22 mouse cellular contexts compared by ENCODE assay signal in genomic region chr3:140744501-140744900, GRCm38 (mm10).
A peak's percentile ranks its signal among the peaks of the same experiment; 100 is the strongest.
DNase-seq lines count a peak whose midpoint lies in the region; ATAC-seq and TF ChIP-seq lines count a peak whose summit lies in the region.
"Had no signal": no experiment of that assay in that cellular context is flagged by ENCODE, and none has a peak within 500 bp of the region (broad histone marks: within the 10 kb centered on the region; RNA-seq: fewer than 3 reads in every experiment).

No protein-coding gene starts in this region.

- H3K27me3 ChIP-seq in midbrain, postnatal 0 days (ENCODE audit: insufficient read depth, low read length) = no peaks in the 10 kb centered on the region
- no peaks in the 10 kb centered on the region for H3K27me3 ChIP-seq in midbrain, embryonic 16.5 days (ENCODE audit: control insufficient read depth, insufficient read depth, low read depth, low read length)
- no peaks in the 10 kb centered on the region for H3K27me3 ChIP-seq in kidney, embryonic 15.5 days
- H3K27me3 ChIP-seq: embryonic facial prominence, embryonic 13.5 days; forebrain, embryonic 15.5 days; heart, embryonic 15.5 days; hindbrain, embryonic 13.5 days; liver, embryonic 12.5 days; neural tube, embryonic 13.5 days had no signal

- no peak overlapping the region for H3K4me3 ChIP-seq in midbrain, postnatal 0 days (ENCODE audit: low read depth, low read length)
- H3K4me3 ChIP-seq in midbrain, embryonic 16.5 days (ENCODE audit: low read depth, low read length) = no peak overlapping the region
- no peak overlapping the region for H3K4me3 ChIP-seq in kidney, embryonic 15.5 days (replicated peaks)
- H3K4me3 ChIP-seq: embryonic facial prominence, embryonic 13.5 days; forebrain, embryonic 10.5 days; forebrain, embryonic 15.5 days; heart, embryonic 15.5 days; hindbrain, embryonic 13.5 days; layer of hippocampus, adult 2 months; liver, embryonic 12.5 days; neural tube, embryonic 13.5 days had no signal

- no peak for ATAC-seq in midbrain, postnatal 0 days (ENCODE audit: low FRiP score)
- no peak for ATAC-seq in midbrain, embryonic 16.5 days
- no peak for ATAC-seq in kidney, embryonic 15.5 days (replicated peaks; ENCODE audit: low FRiP score)
- ATAC-seq: forebrain, embryonic 15.5 days; intestine, postnatal 0 days; liver, embryonic 12.5 days; liver, postnatal 0 days had no signal

- no peaks in the 10 kb centered on the region for H3K4me1 ChIP-seq in midbrain, postnatal 0 days (ENCODE audit: insufficient read depth, low read length)
- no peaks in the 10 kb centered on the region for H3K4me1 ChIP-seq in midbrain, embryonic 16.5 days (ENCODE audit: control insufficient read depth, insufficient read depth, low read length)
- no peaks in the 10 kb centered on the region for H3K4me1 ChIP-seq in kidney, embryonic 15.5 days
- H3K4me1 ChIP-seq: embryonic facial prominence, embryonic 13.5 days; forebrain, embryonic 10.5 days; forebrain, embryonic 15.5 days; heart, embryonic 15.5 days; hindbrain, embryonic 13.5 days; liver, embryonic 12.5 days; neural tube, embryonic 13.5 days had no signal

- no peaks in the 10 kb centered on the region for H3K36me3 ChIP-seq in midbrain, postnatal 0 days (ENCODE audit: insufficient read depth, low read length)
- no peaks in the 10 kb centered on the region for H3K36me3 ChIP-seq in midbrain, embryonic 16.5 days (ENCODE audit: control insufficient read depth, insufficient read depth, low read length)
- no peaks in the 10 kb centered on the region for H3K36me3 ChIP-seq in kidney, embryonic 15.5 days
- H3K36me3 ChIP-seq: embryonic facial prominence, embryonic 13.5 days; forebrain, embryonic 10.5 days; forebrain, embryonic 15.5 days; heart, embryonic 15.5 days; hindbrain, embryonic 13.5 days; liver, embryonic 12.5 days; neural tube, embryonic 13.5 days had no signal

- 59% methylated on average over 2 of the region's 2 CpGs for WGBS in midbrain, postnatal 0 days
- WGBS in midbrain, embryonic 16.5 days = 59% methylated on average over 2 of the region's 2 CpGs
- WGBS in kidney, embryonic 15.5 days = 36% methylated on average over 2 of the region's 2 CpGs

- H3K27ac ChIP-seq in midbrain, postnatal 0 days (ENCODE audit: low read depth, low read length) = no peak overlapping the region
- H3K27ac ChIP-seq in midbrain, embryonic 16.5 days (ENCODE audit: low read length) = no peak overlapping the region
- H3K27ac ChIP-seq in kidney, embryonic 15.5 days = no peak overlapping the region
- H3K27ac ChIP-seq: embryonic facial prominence, embryonic 13.5 days; forebrain, embryonic 10.5 days; forebrain, embryonic 15.5 days; heart, embryonic 15.5 days; hindbrain, embryonic 13.5 days; layer of hippocampus, adult 2 months; liver, embryonic 12.5 days; neural tube, embryonic 13.5 days had no signal

- DNase-seq in midbrain, postnatal 0 days (ENCODE audit: low spot score) = peak; percentile 13
- peak; percentile 24 to 32 for DNase-seq in cerebellum, adult 18-20 months
- DNase-seq in cerebellum, postnatal 14 days = peak; percentile 62 to 73
- no peak for DNase-seq in gastrocnemius, adult 8-10 months (ENCODE audit: low spot score in 2 of 2)
- DNase-seq: adrenal gland, adult 8-10 months; B cell, adult 2 months; heart, postnatal 36 days; kidney, postnatal 36 days; liver, postnatal 0 days; lung, postnatal 36 days had no signal

- H3K9me3 ChIP-seq in midbrain, postnatal 0 days (ENCODE audit: low read length) = no peaks in the 10 kb centered on the region
- H3K9me3 ChIP-seq in midbrain, embryonic 16.5 days (replicated peaks; ENCODE audit: control insufficient read depth, low read length, poor library complexity, severe bottlenecking) = no peaks in the 10 kb centered on the region
- H3K9me3 ChIP-seq in kidney, embryonic 15.5 days (replicated peaks) = no peaks in the 10 kb centered on the region
- H3K9me3 ChIP-seq: embryonic facial prominence, embryonic 13.5 days; forebrain, embryonic 10.5 days; forebrain, embryonic 15.5 days; heart, embryonic 15.5 days; hindbrain, embryonic 13.5 days; liver, embryonic 12.5 days; neural tube, embryonic 13.5 days had no signal

- no peak for TF ChIP-seq CTCF in midbrain, postnatal 0 days (IDR thresholded peaks at IDR 0.05)

- H3K4me2 ChIP-seq in midbrain, postnatal 0 days (ENCODE audit: low read depth, low read length, poor library complexity, severe bottlenecking) = no peak overlapping the region
- H3K4me2 ChIP-seq in midbrain, embryonic 16.5 days (ENCODE audit: low read length) = no peak overlapping the region
- no peak overlapping the region for H3K4me2 ChIP-seq in kidney, embryonic 15.5 days
- H3K4me2 ChIP-seq: embryonic facial prominence, embryonic 13.5 days; forebrain, embryonic 15.5 days; heart, embryonic 15.5 days; hindbrain, embryonic 13.5 days; liver, embryonic 12.5 days; midbrain, embryonic 11.5 days; neural tube, embryonic 13.5 days had no signal

- H3K9ac ChIP-seq in midbrain, postnatal 0 days (replicated peaks; ENCODE audit: low read length, poor library complexity, severe bottlenecking) = no peak overlapping the region
- no peak overlapping the region for H3K9ac ChIP-seq in midbrain, embryonic 16.5 days (ENCODE audit: low read depth, low read length)
- no peak overlapping the region for H3K9ac ChIP-seq in kidney, embryonic 15.5 days
- H3K9ac ChIP-seq: embryonic facial prominence, embryonic 13.5 days; forebrain, embryonic 15.5 days; heart, embryonic 15.5 days; hindbrain, embryonic 13.5 days; liver, embryonic 12.5 days; liver, postnatal 0 days; neural tube, embryonic 13.5 days had no signal

Comparison
In these comparisons a context has a peak if more than half of its experiments do, and no peak if none do; other contexts are left out.
1. DNase-seq: peak in midbrain, postnatal 0 days (single experiment), cerebellum, adult 18-20 months (2 of 2) and cerebellum, postnatal 14 days (2 of 2); none in gastrocnemius, adult 8-10 months (0 of 2).